Mouse (Mus musculus): Measurements from ENCODE around the gene Fcho2.

- TF ChIP-seq CTCF (IDR thresholded peaks at IDR 0.05 in 2 of 3, conservative IDR thresholded peaks at IDR 0.05 in 1 of 3; ENCODE audit: control insufficient read depth in 1 of 3, insufficient read depth in 1 of 3, low read depth in 2 of 3, low read length in 3 of 3, poor library complexity in 1 of 3, severe bottlenecking in 1 of 3) (no peak), NRF1 (IDR thresholded peaks at IDR 0.05; ENCODE audit: insufficient read depth, low read depth, low read length, poor library complexity, severe bottlenecking) (no peak), GABPA (IDR thresholded peaks at IDR 0.05; ENCODE audit: low read depth, low read length) (no peak)
Observed at GRCm38 (mm10) chr13:98696716-98697115, 118.5 kb downstream of the Fcho2 start.
